Mouse (Mus musculus): ENCODE data around the gene Nup155.

- TF ChIP-seq CTCF (IDR thresholded peaks at IDR 0.05), result no peak
- no peak for TF ChIP-seq EP300 (IDR thresholded peaks at IDR 0.05)
Measured at GRCm38 (mm10) chr15:8129281-8129680, 20.2 kb downstream of the Nup155 start.

Measured in lung, postnatal 0 days (tissue).